Comparison of ENCODE assay signal across 8 mouse cellular contexts in the genomic region with DNA sequence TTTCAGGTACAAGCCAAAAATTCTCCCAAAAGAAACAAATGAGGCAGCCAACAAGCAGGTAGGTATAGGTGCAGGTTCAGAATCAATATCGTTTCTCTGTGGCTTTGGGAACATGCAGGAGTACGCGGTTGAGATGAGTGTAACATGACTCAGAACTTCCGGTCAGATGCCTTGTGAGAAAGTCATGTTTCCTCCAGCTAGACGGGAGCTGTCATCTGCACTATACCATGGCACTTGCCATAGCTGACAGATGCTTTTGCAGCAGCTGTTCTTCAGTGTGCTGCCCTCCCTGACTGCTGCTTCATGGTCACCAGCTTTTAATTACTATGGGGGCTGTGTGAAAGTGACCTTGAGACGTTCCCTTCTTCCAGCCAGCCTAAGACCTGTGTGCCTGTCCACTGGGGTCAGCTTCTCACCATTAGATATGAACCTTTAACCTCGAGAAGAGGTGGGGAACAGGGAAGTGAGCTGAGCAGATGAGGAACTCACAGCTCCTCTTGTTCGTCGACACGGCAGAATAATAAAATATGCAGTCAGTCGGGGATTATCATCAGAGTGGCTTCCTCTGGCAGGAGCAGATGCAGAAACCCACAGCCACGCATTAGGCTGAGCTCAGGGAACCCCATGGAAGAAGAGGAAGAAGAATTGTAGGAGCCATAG. TPM values are rescaled to one million over a fixed set of nuclear protein-coding genes. Genes with fewer than 3 reads are reported as not detected.
DNase-seq lines count a peak whose midpoint lies in the region; ATAC-seq and TF ChIP-seq lines count a peak whose summit lies in the region.

No protein-coding gene starts in this region.

- no peak for TF ChIP-seq CTCF in hindbrain, postnatal 0 days (IDR thresholded peaks at IDR 0.05; ENCODE audit: low read depth)
- no peak for TF ChIP-seq CTCF in C2C12 (IDR thresholded peaks at IDR 0.05; ENCODE audit: control insufficient read depth, insufficient read depth, insufficient read length)

- H3K4me3 ChIP-seq in hindbrain, postnatal 0 days (ENCODE audit: low read length): no peak overlapping the region
- H3K4me3 ChIP-seq in hindbrain, embryonic 10.5 days: no peak overlapping the region
- H3K4me3 ChIP-seq in C2C12 (ENCODE audit: insufficient read depth, poor library complexity, severe bottlenecking): no peak overlapping the region
- no peak overlapping the region for H3K4me3 ChIP-seq in heart, embryonic 10.5 days
- peak overlapping the region; percentile 87 for H3K4me3 ChIP-seq in megakaryocyte, embryonic 14.5 days (replicated peaks)

- no peaks in the 10 kb centered on the region for H3K9me3 ChIP-seq in hindbrain, postnatal 0 days (ENCODE audit: low read length)
- H3K9me3 ChIP-seq in hindbrain, embryonic 10.5 days: no peaks in the 10 kb centered on the region
- H3K9me3 ChIP-seq in heart, embryonic 10.5 days: no peaks in the 10 kb centered on the region
- H3K9me3 ChIP-seq in megakaryocyte, embryonic 14.5 days: no peaks in the 10 kb centered on the region

- H3K36me3 ChIP-seq in hindbrain, postnatal 0 days (ENCODE audit: insufficient read depth, low read length): no peaks in the 10 kb centered on the region
- no peaks in the 10 kb centered on the region for H3K36me3 ChIP-seq in hindbrain, embryonic 10.5 days
- H3K36me3 ChIP-seq in C2C12 (ENCODE audit: control insufficient read depth, insufficient read depth): no peaks in the 10 kb centered on the region
- H3K36me3 ChIP-seq in heart, embryonic 10.5 days: no peaks in the 10 kb centered on the region
- H3K36me3 ChIP-seq in megakaryocyte, embryonic 14.5 days (replicated peaks; ENCODE audit: low read length): no peaks in the 10 kb centered on the region

- H3K79me2 ChIP-seq in C2C12 (ENCODE audit: control insufficient read depth, insufficient read depth): no peaks in the 10 kb centered on the region

- DNase-seq in hindbrain, postnatal 0 days (ENCODE audit: low spot score): peak; percentile 2
- no peak for DNase-seq in hindbrain, embryonic 10.5 days (ENCODE audit: low spot score)
- DNase-seq in heart, embryonic 10.5 days (ENCODE audit: low spot score): no peak
- DNase-seq in cerebellum, adult 8-10 months: no peak
- no peak for DNase-seq in kidney, postnatal 10 days

- H3K4me2 ChIP-seq in hindbrain, postnatal 0 days (ENCODE audit: low read depth, low read length): no peak overlapping the region

- WGBS in hindbrain, postnatal 0 days: 65% methylated on average over 12 of the region's 12 CpGs
- 79% methylated on average over 12 of the region's 12 CpGs for WGBS in hindbrain, embryonic 10.5 days
- 60% methylated on average over 12 of the region's 12 CpGs for WGBS in heart, embryonic 10.5 days

- no peak overlapping the region for H3ac ChIP-seq in C2C12 (ENCODE audit: control insufficient read depth, insufficient read length, low read depth)

- H3K27ac ChIP-seq in hindbrain, postnatal 0 days: no peak overlapping the region
- H3K27ac ChIP-seq in hindbrain, embryonic 10.5 days: no peak overlapping the region
- H3K27ac ChIP-seq in heart, embryonic 10.5 days: peak overlapping the region; percentile 47; the same call in 1 of the 2 replicates

- no peaks in the 10 kb centered on the region for H3K27me3 ChIP-seq in hindbrain, postnatal 0 days (ENCODE audit: insufficient read depth, low read length)
- H3K27me3 ChIP-seq in hindbrain, embryonic 10.5 days (ENCODE audit: insufficient read depth, poor library complexity, severe bottlenecking): peaks cover 4% of the 10 kb centered on the region; the same call in 1 of the 2 replicates
- no peaks in the 10 kb centered on the region for H3K27me3 ChIP-seq in C2C12 (ENCODE audit: control insufficient read depth, insufficient read depth, insufficient read length)
- 0 out of 2 replicates have a peak, but pooled peaks cover 3% of the 10 kb centered on the region for H3K27me3 ChIP-seq in heart, embryonic 10.5 days (ENCODE audit: insufficient read depth, poor library complexity, severe bottlenecking)
- peaks cover 2% of the 10 kb centered on the region for H3K27me3 ChIP-seq in megakaryocyte, embryonic 14.5 days (replicated peaks)

- no peaks in the 10 kb centered on the region for H3K4me1 ChIP-seq in hindbrain, postnatal 0 days (ENCODE audit: insufficient read depth, low read length)
- H3K4me1 ChIP-seq in hindbrain, embryonic 10.5 days (replicated peaks): no peaks in the 10 kb centered on the region
- H3K4me1 ChIP-seq in heart, embryonic 10.5 days: 0 out of 2 replicates have a peak, but pooled peaks cover 5% of the 10 kb centered on the region
- peaks cover 44% of the 10 kb centered on the region for H3K4me1 ChIP-seq in megakaryocyte, embryonic 14.5 days

- no peaks in the 10 kb centered on the region for H3K79me3 ChIP-seq in C2C12 (ENCODE audit: low read depth)

- no peak for ATAC-seq in hindbrain, postnatal 0 days
- no peak for ATAC-seq in cerebellum, adult (ENCODE audit: insufficient number of reproducible peaks, low FRiP score, low TSS enrichment)

- H3K9ac ChIP-seq in hindbrain, postnatal 0 days (replicated peaks; ENCODE audit: low read length): no peak overlapping the region

TF ChIP-seq in C2C12, 6 proteins besides CTCF, POLR2A, EP300 and RAD21:
- TF ChIP-seq MYOD1 (IDR thresholded peaks at IDR 0.05; ENCODE audit: control insufficient read depth, insufficient read length, low read depth): peak; percentile 92
- no peak for TF ChIP-seq USF1 (IDR thresholded peaks at IDR 0.05; ENCODE audit: low read depth)
- peak; percentile 61 for TF ChIP-seq FOSL1 (IDR thresholded peaks at IDR 0.05; ENCODE audit: insufficient read depth, low read length, poor library complexity, severe bottlenecking)
- TF ChIP-seq MAX (IDR thresholded peaks at IDR 0.05): no peak

RNA-seq across cellular contexts. Expression of a gene that starts 7.0 kb away (rescaled TPM):
- total RNA-seq in hindbrain, postnatal 0 days (2014; rRNA removed): 0.22 and 0.78 TPM in 2 replicates
- polyA plus RNA-seq in hindbrain, postnatal 0 days (2015; fragmentation: Nextera tagmentation; extraction: Ambion mirVana): 0.38 and 0.50 TPM in 2 replicates
- polyA plus RNA-seq in hindbrain, embryonic 10.5 days (2016; fragmentation: Nextera tagmentation; extraction: Ambion mirVana): 0.26 and 0.27 TPM in 2 replicates
- not detected for polyA plus RNA-seq in C2C12 (2012; fragmentation: generic; extraction: Trizol)
- 0.05 and 0.08 TPM in 2 replicates for polyA plus RNA-seq in heart, embryonic 10.5 days (2016; fragmentation: Nextera tagmentation; extraction: Ambion mirVana)
- 0.41 TPM in 1 of 2 replicates, not detected in the other for polyA plus RNA-seq in megakaryocyte, embryonic 14.5 days (2012; ENCODE audit: insufficient read depth, low replicate concordance)

RNA-seq across cellular contexts. Expression of a gene that starts 50.9 kb away (rescaled TPM):
- 246 and 254 TPM in 2 replicates for total RNA-seq in hindbrain, postnatal 0 days (2014; rRNA removed)
- polyA plus RNA-seq in hindbrain, postnatal 0 days (2015; fragmentation: Nextera tagmentation; extraction: Ambion mirVana): 302 and 312 TPM in 2 replicates
- polyA plus RNA-seq in hindbrain, embryonic 10.5 days (2016; fragmentation: Nextera tagmentation; extraction: Ambion mirVana): 461 and 603 TPM in 2 replicates
- polyA plus RNA-seq in C2C12 (2012; fragmentation: generic; extraction: Trizol): 880 TPM
- polyA plus RNA-seq in heart, embryonic 10.5 days (2016; fragmentation: Nextera tagmentation; extraction: Ambion mirVana): 726 and 795 TPM in 2 replicates
- polyA plus RNA-seq in megakaryocyte, embryonic 14.5 days (2012; ENCODE audit: insufficient read depth, low replicate concordance): 16.2 and 62.6 TPM in 2 replicates
